Mouse (Mus musculus): ENCODE measurements around the gene Cfap97d1.

The Cfap97d1 gene

GRCm38 (mm10) chr11:102010140-102010539 is 26.1 kb downstream of the Cfap97d1 start:
- no peak for DNase-seq (ENCODE audit: low spot score)

- DNase-seq (ENCODE audit: low spot score): no peak
These were observed 27.4 kb downstream of the Cfap97d1 start for GRCm38 (mm10) chr11:102011510-102011909.

GRCm38 (mm10) chr11:102013201-102013600 is 29.1 kb downstream of the Cfap97d1 start:
- no peak for DNase-seq (ENCODE audit: low spot score)

GRCm38 (mm10) chr11:102015472-102015871 is 31.4 kb downstream of the Cfap97d1 start:
- DNase-seq (ENCODE audit: low spot score): no peak

GRCm38 (mm10) chr11:102016136-102016535 is 32.1 kb downstream of the Cfap97d1 start:
- DNase-seq (ENCODE audit: low spot score): no peak

- no peak for DNase-seq (ENCODE audit: low spot score)
These were observed 35.7 kb downstream of the Cfap97d1 start for GRCm38 (mm10) chr11:102019736-102020135.

DNA sequence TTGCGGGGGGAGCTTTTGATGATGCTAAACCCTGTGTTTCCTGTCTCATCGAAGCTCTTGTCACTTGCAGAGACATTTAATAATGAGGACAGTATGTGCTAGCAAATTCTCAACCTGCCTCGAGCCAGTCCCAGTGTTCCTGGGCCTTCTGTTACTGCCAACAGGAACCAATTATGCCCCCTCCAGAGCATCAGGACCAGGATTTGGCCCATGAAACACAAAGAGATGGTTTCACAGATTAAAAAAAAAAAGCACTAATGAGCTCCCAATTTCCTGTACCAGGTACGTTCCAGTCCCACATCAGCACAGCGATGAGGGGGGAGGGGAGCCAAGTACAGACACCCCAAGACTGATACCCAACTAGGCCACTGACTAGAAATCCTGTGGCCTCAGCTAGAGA is 37.1 kb downstream of the Cfap97d1 start:
- DNase-seq (ENCODE audit: low spot score): no peak

- no peak for DNase-seq (ENCODE audit: low spot score)
These were observed 39.3 kb downstream of the Cfap97d1 start for GRCm38 (mm10) chr11:102023406-102023805.

DNA sequence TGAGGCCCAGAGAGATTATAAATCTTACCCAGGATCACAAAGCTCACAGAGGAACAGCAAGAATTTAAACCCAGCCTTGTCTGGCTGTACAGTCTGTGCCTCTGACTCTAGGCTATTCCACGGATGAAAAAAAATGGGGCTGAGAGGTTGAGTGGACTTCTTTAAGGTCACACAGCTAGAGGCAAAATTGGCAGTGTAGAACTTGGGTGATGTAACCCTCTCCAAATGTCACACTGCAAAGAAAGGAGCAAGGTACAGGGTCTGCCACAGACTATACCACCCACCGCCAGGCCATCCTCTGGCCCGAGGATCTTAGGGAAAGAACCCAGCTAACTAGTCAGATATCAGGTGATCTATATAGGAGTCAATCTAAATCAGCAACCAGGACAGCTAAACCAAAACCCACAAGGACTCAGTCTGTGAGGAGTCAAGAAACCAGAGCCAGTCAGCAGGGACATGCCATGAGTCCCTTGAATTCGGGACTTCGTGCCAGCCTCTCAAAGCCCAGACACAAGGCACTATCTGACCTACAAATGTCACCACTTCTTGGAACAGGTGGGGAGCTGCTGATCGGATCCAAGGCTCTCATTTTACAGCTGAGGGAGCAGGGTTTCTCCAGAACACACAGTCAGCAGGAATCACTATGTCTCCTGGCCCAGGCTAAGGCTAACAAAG is 40.1 kb downstream of the Cfap97d1 start:
- no peak for DNase-seq (ENCODE audit: low spot score)

- no peak for DNase-seq (ENCODE audit: low spot score)
These were observed 40.8 kb downstream of the Cfap97d1 start for GRCm38 (mm10) chr11:102024875-102025274.

GRCm38 (mm10) chr11:102025354-102025753 is 41.3 kb downstream of the Cfap97d1 start:
- no peak for DNase-seq (ENCODE audit: low spot score)

GRCm38 (mm10) chr11:102025991-102026660 is 42.0 kb downstream of the Cfap97d1 start:
- DNase-seq (ENCODE audit: low spot score): no peak

DNA sequence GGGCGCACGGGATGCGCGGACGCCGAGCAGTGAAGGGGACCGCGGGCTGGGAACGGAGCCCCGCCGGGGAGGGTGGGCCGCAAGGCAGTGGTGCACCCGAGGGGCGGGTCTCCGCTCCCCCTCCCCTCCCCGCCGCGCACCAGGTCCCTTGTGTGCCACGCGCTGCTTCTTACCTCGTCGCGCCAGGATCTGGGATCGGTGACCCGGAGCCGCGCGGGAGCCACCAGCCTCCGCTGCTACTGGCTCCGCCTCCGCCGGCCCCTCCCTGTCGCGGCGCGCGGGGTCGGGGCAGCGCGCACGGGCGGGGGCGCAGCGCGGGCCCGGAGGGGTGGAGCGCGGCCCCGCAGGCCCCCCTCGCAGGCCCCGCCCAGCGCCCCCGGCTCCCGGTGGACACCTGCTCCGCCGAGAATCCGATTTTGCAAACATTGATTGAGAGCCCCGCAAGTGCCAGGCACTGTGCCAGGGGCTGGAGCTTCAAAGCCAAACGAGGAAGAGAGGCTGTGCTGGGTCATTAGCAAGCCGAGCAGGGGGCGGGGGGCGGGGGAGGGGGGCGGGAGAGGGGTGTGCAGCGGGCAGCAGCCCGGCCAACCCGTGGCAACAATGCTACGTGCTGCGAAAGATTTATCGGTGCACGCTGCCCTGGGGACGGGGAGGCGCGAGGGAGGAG is 42.7 kb downstream of the Cfap97d1 start:
- no peak for DNase-seq (ENCODE audit: low spot score)

- DNase-seq (ENCODE audit: low spot score): no peak
These were observed 43.4 kb downstream of the Cfap97d1 start for GRCm38 (mm10) chr11:102027361-102028017.

DNA sequence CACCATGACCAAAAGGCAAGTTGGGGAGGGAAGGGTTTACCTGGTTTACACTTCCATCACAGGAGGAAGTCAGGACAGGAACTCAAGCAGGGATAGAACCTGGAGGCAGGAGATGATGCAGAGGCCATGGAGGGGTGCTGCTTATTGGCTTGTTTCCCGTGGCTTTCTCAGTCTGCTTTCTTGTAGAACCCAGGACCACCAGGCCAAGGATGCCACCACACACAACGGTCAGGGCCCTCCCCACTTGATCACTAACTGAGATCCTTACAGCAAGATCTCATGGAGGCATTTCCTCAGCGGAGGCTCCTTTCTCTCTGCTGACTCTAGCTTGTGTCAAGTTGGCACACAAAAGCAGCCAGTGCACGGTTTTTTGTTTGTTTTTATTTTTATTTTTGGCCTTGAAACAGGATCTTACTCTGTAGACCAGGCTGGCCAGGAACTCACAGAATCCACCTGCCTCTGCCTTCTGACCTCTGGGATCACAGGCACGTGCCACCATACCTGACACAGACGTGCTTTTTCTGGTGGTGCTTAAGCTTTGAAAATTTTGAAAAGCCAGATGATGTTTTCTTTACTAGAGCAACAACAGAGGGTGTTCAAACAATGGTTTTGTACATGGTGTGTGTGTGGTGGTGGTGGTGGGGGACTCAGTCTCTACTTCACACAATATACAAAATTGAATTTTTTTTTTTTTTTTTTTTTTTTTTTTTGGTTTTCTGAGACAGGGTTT is 44.2 kb downstream of the Cfap97d1 start, which contains the start of gene Mpp3:
Gene Mpp3, minus strand, starts transcription at position 375 of the 730 bp plus-strand sequence.
- DNase-seq (ENCODE audit: low spot score): no peak

GRCm38 (mm10) chr11:102029304-102029703 is 45.2 kb downstream of the Cfap97d1 start:
- no peak for DNase-seq (ENCODE audit: low spot score)

- no peak for DNase-seq (ENCODE audit: low spot score)
These were observed 45.9 kb downstream of the Cfap97d1 start for GRCm38 (mm10) chr11:102029966-102030365.

- DNase-seq (ENCODE audit: low spot score): no peak
These were observed 47.1 kb downstream of the Cfap97d1 start for GRCm38 (mm10) chr11:102031149-102031548.

DNA sequence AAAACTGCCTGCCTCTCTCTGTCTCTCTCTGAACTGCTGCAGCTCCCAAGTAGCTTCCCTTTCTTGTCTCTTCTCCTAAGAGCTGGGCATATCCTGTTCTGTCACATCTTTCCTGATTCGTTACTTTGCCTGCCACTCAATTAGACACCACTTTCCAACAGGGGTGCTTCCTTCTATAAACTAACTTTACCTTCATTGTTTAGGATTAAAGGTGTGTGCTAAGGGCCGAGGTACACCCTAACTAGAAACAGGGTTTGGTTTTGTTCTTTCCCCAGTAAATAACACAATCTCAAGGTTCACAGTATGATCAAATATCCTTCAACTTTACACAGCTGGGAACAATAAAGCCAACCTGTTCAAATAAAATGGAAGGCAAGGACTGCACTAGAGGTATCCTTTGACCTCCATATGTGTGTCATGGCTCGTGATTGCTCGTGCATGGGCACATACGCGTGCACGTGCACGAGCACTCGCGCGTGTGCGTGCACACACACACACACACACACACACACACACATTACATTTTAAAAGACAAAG is 49.0 kb downstream of the Cfap97d1 start:
- DNase-seq (ENCODE audit: low spot score): no peak

GRCm38 (mm10) chr11:102034887-102035286 is 50.8 kb downstream of the Cfap97d1 start:
- DNase-seq (ENCODE audit: low spot score): no peak

DNA sequence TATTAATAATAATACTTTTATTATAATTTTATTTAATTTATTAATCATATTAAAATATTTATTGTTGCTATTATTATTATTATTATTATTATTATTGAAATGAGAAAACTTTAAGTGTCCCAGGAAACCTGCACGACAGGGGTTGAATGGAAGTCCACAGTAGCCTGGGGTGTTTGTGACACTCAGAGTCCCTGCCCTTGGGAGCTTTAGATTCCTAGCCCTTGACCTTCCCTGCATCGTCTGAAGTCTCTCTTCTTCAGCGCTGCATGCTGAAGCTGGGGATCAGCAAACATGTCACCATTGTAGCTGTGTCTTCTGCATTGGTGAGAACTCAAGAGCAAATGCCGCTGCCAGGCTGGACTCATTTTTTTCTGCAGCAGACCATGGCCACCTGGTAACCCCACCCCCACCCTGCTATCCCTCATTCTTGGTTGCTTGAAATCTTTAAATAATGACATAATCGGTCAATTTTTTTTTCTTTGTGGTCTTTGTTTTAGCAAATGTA is 51.4 kb downstream of the Cfap97d1 start:
- DNase-seq (ENCODE audit: low spot score): no peak
